Mouse (Mus musculus) lung, postnatal 14 days (tissue): ENCODE results near the gene Paqr6.

Experiments
- DNase-seq: peaks from one replicate; pipeline ENCODE4 v3.0.0; 2021

The Paqr6 gene

GRCm38 (mm10) chr3:88411681-88412080 is 47.3 kb downstream of the Paqr6 start:
- DNase-seq = no peak

- DNase-seq = no peak
Measured at GRCm38 (mm10) chr3:88412636-88413035, 48.3 kb downstream of the Paqr6 start.

DNA sequence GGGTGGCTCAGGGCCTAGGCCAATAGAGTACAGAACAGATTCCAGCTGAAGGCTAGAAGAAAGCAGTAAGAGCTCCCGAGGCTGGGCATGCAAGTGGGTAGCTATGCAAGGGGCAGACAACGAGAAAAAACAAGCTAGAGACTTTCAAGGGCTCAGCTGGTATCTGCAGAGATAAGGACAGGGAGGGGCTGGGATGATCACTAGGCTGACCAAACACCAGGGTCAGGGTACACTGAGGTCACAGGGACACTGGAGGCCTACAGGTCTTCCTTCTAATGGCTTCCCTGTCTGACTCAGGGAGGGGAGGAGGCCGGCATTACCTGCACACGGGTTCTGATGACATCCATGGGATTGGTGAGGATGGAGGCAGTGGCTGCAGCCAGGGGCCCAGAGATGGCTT is 51.3 kb downstream of the Paqr6 start:
- no peak for DNase-seq

DNA sequence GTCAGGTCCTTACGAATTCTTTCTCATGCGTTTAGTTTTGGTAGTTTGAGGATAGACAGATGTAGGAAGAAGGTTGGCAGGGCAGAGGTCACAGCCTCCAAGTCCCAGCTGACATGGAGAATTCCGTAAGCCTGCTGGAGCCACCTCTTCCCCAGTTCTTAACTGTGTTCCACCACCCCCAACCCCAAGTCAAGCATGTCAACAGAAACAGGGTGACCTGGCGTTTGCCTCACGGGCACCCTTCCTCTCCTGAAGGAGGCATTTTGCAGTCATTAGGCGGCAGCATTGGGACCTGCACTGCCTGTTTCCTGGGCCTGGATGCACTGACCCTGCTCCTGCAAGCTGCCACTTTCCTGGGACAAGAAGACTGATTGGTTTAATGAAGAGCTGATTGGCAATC is 53.6 kb downstream of the Paqr6 start:
- DNase-seq = no peak
